Mouse (Mus musculus): ENCODE measurements around the gene Ppt2. TPM values are rescaled to one million over a fixed set of nuclear protein-coding genes. Genes with fewer than 3 reads are reported as not detected.

The Ppt2 gene
- polyA plus RNA-seq, 1 experiment from 2014 or later = 26.0 TPM

GRCm38 (mm10) chr17:34646906-34647787, 18.8 kb upstream of the Ppt2 start, which contains the start of gene Atf6b:
TSS of gene Atf6b (plus strand) at chr17:34647146.
- ATAC-seq (ENCODE audit: low FRiP score) = peak; percentile 97
- peak within 1 kb of the TSS; percentile 79 for H3K27ac ChIP-seq (ENCODE audit: low read depth, low read length)
- H3K9me3 ChIP-seq (ENCODE audit: control insufficient read depth, low read length) = no peaks in the 10 kb centered on the region
- WGBS = 1% methylated on average over 59 of the region's 66 CpGs
- H3K4me3 ChIP-seq (ENCODE audit: low read depth, low read length) = peak within 1 kb of the TSS; percentile 97
- peak within 1 kb of the TSS; percentile 96 for H3K9ac ChIP-seq (ENCODE audit: low read depth, low read length)
- no peaks in the 10 kb centered on the region; the same call in 1 of the 2 replicates for H3K4me1 ChIP-seq (replicated peaks; ENCODE audit: control insufficient read depth, insufficient read depth, low read length)
- H3K4me2 ChIP-seq (replicated peaks; ENCODE audit: low read depth, low read length) = peak within 1 kb of the TSS; percentile 84
- H3K36me3 ChIP-seq (ENCODE audit: control insufficient read depth, insufficient read depth, low read length) = peaks cover 10% of the 10 kb centered on the region; the same call in 1 of the 2 replicates
- no peaks in the 10 kb centered on the region for H3K27me3 ChIP-seq (ENCODE audit: control insufficient read depth, insufficient read depth, low read length)
- peak; percentile 91 for DNase-seq (ENCODE audit: low spot score)

- no peak overlapping the region; the same call in 1 of the 2 replicates for H3K4me2 ChIP-seq (replicated peaks; ENCODE audit: low read depth, low read length)
Measured at GRCm38 (mm10) chr17:34645831-34646511, 17.7 kb upstream of the Ppt2 start.

GRCm38 (mm10) chr17:34645256-34645829, 17.0 kb upstream of the Ppt2 start:
- 44% methylated on average over 10 of the region's 10 CpGs for WGBS

More at GRCm38 (mm10) chr17:34645831-34646511, 17.7 kb upstream of the Ppt2 start:
- Histone ChIP-seq H3K4me1 (replicated peaks; ENCODE audit: control insufficient read depth, insufficient read depth, low read length) (no peaks in the 10 kb centered on the region; the same call in 1 of the 2 replicates), H3K27me3 (ENCODE audit: control insufficient read depth, insufficient read depth, low read length) (no peaks in the 10 kb centered on the region), H3K9me3 (ENCODE audit: control insufficient read depth, low read length) (no peaks in the 10 kb centered on the region), H3K27ac (ENCODE audit: low read depth, low read length) (no peak overlapping the region), H3K9ac (ENCODE audit: low read depth, low read length) (no peak overlapping the region), H3K36me3 (ENCODE audit: control insufficient read depth, insufficient read depth, low read length) (peaks cover 9% of the 10 kb centered on the region; the same call in 1 of the 2 replicates), H3K4me3 (ENCODE audit: low read depth, low read length) (no peak overlapping the region)
- ATAC-seq (ENCODE audit: low FRiP score) = no peak
- WGBS = 90% methylated on average over 30 of the region's 30 CpGs
- DNase-seq (ENCODE audit: low spot score) = no peak

GRCm38 (mm10) chr17:34644608-34645007, 16.3 kb upstream of the Ppt2 start, which contains the start of gene Fkbpl:
TSS of gene Fkbpl (plus strand) at chr17:34644764.
- Histone ChIP-seq H3K4me3 (ENCODE audit: low read depth, low read length) (peak within 1 kb of the TSS; percentile 59), H3K36me3 (ENCODE audit: control insufficient read depth, insufficient read depth, low read length) (0 out of 2 replicates have a peak, but pooled peaks cover 4% of the 10 kb centered on the region), H3K4me1 (replicated peaks; ENCODE audit: control insufficient read depth, insufficient read depth, low read length) (no peaks in the 10 kb centered on the region; the same call in 1 of the 2 replicates), H3K27ac (ENCODE audit: low read depth, low read length) (0 out of 2 replicates have a peak within 1 kb of the TSS, but pooled peaks have one; percentile 31), H3K9me3 (ENCODE audit: control insufficient read depth, low read length) (no peaks in the 10 kb centered on the region), H3K9ac (ENCODE audit: low read depth, low read length) (peak within 1 kb of the TSS; percentile 70), H3K27me3 (ENCODE audit: control insufficient read depth, insufficient read depth, low read length) (no peaks in the 10 kb centered on the region), H3K4me2 (replicated peaks; ENCODE audit: low read depth, low read length) (peak within 1 kb of the TSS; percentile 69)
- peak; percentile 78 for ATAC-seq (ENCODE audit: low FRiP score)
- peak; percentile 96 for DNase-seq (ENCODE audit: low spot score)
- 1% methylated on average over 16 of the region's 16 CpGs for WGBS

More at GRCm38 (mm10) chr17:34645256-34645829, 17.0 kb upstream of the Ppt2 start:
- H3K4me2 ChIP-seq (replicated peaks; ENCODE audit: low read depth, low read length) = peak overlapping the region; percentile 69
- no peaks in the 10 kb centered on the region for H3K27me3 ChIP-seq (ENCODE audit: control insufficient read depth, insufficient read depth, low read length)
- ATAC-seq (ENCODE audit: low FRiP score) (no peak), DNase-seq (ENCODE audit: low spot score) (no peak)
- H3K27ac ChIP-seq (ENCODE audit: low read depth, low read length) = no peak overlapping the region
- H3K9ac ChIP-seq (ENCODE audit: low read depth, low read length) = peak overlapping the region; percentile 70
- no peaks in the 10 kb centered on the region for H3K9me3 ChIP-seq (ENCODE audit: control insufficient read depth, low read length)
- no peaks in the 10 kb centered on the region; the same call in 1 of the 2 replicates for H3K4me1 ChIP-seq (replicated peaks; ENCODE audit: control insufficient read depth, insufficient read depth, low read length)
- 0 out of 2 replicates have a peak, but pooled peaks cover 8% of the 10 kb centered on the region for H3K36me3 ChIP-seq (ENCODE audit: control insufficient read depth, insufficient read depth, low read length)
- H3K4me3 ChIP-seq (ENCODE audit: low read depth, low read length) = peak overlapping the region; percentile 59

- Histone ChIP-seq H3K4me1 (replicated peaks; ENCODE audit: control insufficient read depth, insufficient read depth, low read length) (no peaks in the 10 kb centered on the region; the same call in 1 of the 2 replicates), H3K9ac (ENCODE audit: low read depth, low read length) (no peak overlapping the region), H3K4me3 (ENCODE audit: low read depth, low read length) (no peak overlapping the region)
Measured at GRCm38 (mm10) chr17:34643944-34644343, 15.6 kb upstream of the Ppt2 start.

GRCm38 (mm10) chr17:34643379-34643778, 15.1 kb upstream of the Ppt2 start:
- Histone ChIP-seq H3K9ac (ENCODE audit: low read depth, low read length) (no peak overlapping the region), H3K4me1 (replicated peaks; ENCODE audit: control insufficient read depth, insufficient read depth, low read length) (no peaks in the 10 kb centered on the region; the same call in 1 of the 2 replicates), H3K36me3 (ENCODE audit: control insufficient read depth, insufficient read depth, low read length) (no peaks in the 10 kb centered on the region), H3K27ac (ENCODE audit: low read depth, low read length) (no peak overlapping the region), H3K4me2 (replicated peaks; ENCODE audit: low read depth, low read length) (no peak overlapping the region), H3K27me3 (ENCODE audit: control insufficient read depth, insufficient read depth, low read length) (no peaks in the 10 kb centered on the region), H3K9me3 (ENCODE audit: control insufficient read depth, low read length) (no peaks in the 10 kb centered on the region), H3K4me3 (ENCODE audit: low read depth, low read length) (no peak overlapping the region)
- 93% methylated on average over 4 of the region's 4 CpGs for WGBS
- ATAC-seq (ENCODE audit: low FRiP score) (no peak), DNase-seq (ENCODE audit: low spot score) (no peak)

More at GRCm38 (mm10) chr17:34643944-34644343, 15.6 kb upstream of the Ppt2 start:
- Histone ChIP-seq H3K36me3 (ENCODE audit: control insufficient read depth, insufficient read depth, low read length) (0 out of 2 replicates have a peak, but pooled peaks cover under 1% of the 10 kb centered on the region), H3K27me3 (ENCODE audit: control insufficient read depth, insufficient read depth, low read length) (no peaks in the 10 kb centered on the region), H3K4me2 (replicated peaks; ENCODE audit: low read depth, low read length) (no peak overlapping the region), H3K9me3 (ENCODE audit: control insufficient read depth, low read length) (no peaks in the 10 kb centered on the region), H3K27ac (ENCODE audit: low read depth, low read length) (no peak overlapping the region)
- WGBS = 83% methylated on average over 10 of the region's 10 CpGs
- ATAC-seq (ENCODE audit: low FRiP score) (no peak), DNase-seq (ENCODE audit: low spot score) (no peak)

GRCm38 (mm10) chr17:34641945-34642344, 13.6 kb upstream of the Ppt2 start:
- no peaks in the 10 kb centered on the region for H3K27me3 ChIP-seq (ENCODE audit: control insufficient read depth, insufficient read depth, low read length)
- no peak overlapping the region for H3K4me3 ChIP-seq (ENCODE audit: low read depth, low read length)
- no peak overlapping the region for H3K9ac ChIP-seq (ENCODE audit: low read depth, low read length)
- DNase-seq (ENCODE audit: low spot score) (no peak), ATAC-seq (ENCODE audit: low FRiP score) (no peak)
- WGBS = 78% methylated on average over 3 of the region's 3 CpGs
- H3K4me2 ChIP-seq (replicated peaks; ENCODE audit: low read depth, low read length) = no peak overlapping the region
- H3K4me1 ChIP-seq (replicated peaks; ENCODE audit: control insufficient read depth, insufficient read depth, low read length) = no peaks in the 10 kb centered on the region; the same call in 1 of the 2 replicates
- H3K27ac ChIP-seq (ENCODE audit: low read depth, low read length) = no peak overlapping the region
- no peaks in the 10 kb centered on the region for H3K36me3 ChIP-seq (ENCODE audit: control insufficient read depth, insufficient read depth, low read length)
- H3K9me3 ChIP-seq (ENCODE audit: control insufficient read depth, low read length) = no peaks in the 10 kb centered on the region

Measured in hindbrain, embryonic 11.5 days (tissue).